Mouse (Mus musculus): Measurements from ENCODE around the gene Prpf4.

The Prpf4 gene

DNA sequence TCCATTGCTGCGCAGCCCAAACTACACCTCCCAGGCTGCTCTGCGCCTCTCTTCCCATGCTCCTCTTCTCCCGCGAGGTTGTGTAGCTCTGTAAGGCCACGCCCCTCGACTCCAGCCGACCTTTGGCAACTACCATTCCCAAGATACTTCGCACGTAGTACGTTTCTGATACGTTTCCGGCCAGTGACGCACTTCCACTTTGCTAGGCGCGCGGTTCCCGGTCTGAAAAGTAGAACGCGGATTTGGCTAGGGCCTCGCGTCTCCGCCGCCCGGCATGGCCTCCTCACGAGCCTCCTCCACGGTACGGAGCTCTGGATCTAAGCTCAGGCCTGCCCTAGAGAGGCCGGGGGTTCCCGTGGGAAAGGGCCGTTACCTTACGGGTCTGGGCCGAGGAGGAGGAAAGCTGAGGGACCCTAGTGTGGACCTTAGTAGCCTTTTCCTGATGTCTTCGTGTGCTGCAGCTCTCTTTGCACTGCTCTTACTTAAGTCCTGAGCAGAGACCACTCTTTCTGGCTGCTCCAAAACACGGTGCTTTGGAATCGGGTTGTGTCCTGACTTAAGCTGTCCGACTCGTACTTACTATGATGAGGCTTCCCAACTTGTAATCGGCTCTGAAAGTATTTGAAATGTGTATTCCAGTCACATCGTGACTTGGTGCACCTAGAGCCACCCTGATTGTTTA lies at the start of gene Prpf4, which contains the start of gene Cdc26:
Gene Prpf4 (plus strand): TSS at position 197 of the 682 bp plus-strand sequence.
Gene Cdc26 (minus strand): TSS at position 42 of the 682 bp plus-strand sequence.
- DNase-seq (ENCODE audit: low read depth, low spot score), result peak; percentile 99

DNA sequence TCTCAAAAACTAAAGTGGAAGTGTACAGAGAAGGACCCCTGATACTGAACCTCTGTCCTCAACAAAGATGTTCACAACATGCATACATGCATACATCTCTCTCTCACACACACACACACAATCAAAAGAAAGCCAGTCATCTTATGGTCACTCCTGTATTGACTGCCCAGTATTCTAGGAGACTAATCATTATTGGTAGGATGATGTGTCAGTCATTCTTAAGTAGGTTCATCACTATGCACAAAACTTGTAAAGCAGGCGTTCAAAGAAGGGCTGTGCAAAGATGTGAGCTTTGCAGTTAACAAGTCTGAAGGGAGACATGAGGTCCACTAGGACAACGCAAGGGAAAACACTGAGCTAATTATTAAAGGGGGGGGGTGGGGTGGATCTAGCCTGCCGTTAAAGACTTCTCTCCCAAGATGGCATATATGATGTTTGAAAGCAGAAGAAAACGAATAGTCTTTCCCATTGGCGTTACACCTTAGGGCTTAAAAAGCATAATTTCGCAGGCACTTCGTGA lies 49.3 kb upstream of the Prpf4 start:
- DNase-seq (ENCODE audit: low read depth, low spot score), result peak; percentile 6

DNA sequence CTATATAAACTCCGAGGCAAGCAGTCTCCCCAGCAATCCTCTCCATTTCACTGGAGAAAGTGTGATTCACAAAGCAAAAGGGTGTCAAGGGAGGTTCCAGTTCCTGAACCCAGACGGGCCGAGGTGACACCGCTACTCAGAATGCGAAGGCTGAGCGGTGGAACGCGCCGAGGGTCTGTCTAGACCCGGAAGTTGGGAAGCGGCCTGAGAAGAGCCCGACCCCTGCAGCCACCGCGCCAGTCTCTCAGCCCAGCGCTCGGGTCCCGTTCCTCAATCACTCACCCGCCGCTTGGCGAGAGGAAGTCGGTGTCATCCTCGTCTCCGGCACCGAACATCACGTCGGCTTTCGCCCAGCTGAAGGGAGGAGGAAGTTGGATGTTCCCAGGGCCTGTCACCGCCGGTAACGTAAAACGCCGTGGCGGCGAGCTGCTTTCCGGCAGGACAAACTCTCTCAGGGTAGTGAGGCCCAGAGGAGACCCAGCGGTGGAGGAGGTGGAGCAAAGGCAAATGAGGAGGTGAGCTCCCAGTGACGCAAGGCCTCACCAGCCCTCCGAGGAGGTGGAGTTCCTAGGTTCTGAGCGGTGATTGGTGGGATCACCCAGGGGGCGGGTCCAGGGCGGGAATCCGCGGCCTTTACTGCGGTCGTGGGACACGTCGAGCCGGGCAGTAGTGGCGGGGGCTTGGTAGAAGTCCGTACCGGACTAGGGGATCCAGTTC lies 48.4 kb upstream of the Prpf4 start, which contains the start of the genes Fkbp15 and Slc31a1:
Gene Fkbp15 (minus strand): TSS at position 461 of the 717 bp plus-strand sequence.
Gene Slc31a1 (plus strand): TSS at position 640 of the 717 bp plus-strand sequence.
- DNase-seq (ENCODE audit: low read depth, low spot score), result peak; percentile 98

DNA sequence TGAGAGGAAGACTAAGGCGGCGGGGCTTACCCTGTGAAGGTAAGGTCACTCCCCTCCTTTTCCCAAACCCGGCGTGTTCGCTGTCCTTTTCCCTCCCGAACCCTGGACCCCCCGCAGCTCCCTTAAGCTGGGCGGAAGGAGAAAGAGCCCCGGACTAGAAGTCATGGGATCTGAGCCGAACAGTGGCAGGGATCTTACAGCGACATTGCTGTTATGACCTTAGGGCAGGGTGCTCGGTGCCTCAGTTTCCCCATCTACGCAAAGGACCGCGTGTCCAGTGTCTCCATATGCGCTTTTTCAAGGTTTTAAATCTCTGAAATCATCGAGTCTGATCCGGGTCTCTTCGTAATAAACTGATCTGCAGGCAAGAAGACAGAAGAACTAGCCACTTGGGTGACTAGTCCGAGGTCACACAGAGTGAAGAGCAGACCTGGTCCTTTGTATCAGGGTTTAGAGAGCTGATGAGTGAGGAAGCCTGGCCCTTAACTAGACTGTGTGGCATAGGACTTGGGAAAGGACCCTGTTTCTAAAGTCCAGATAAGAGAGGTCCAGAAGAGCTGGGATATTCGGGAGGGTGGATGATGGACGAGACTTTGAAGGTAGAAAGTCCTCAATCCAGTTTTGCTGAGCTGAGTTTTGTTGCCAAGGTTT lies 47.7 kb upstream of the Prpf4 start:
- DNase-seq (ENCODE audit: low read depth, low spot score), result no peak

DNA sequence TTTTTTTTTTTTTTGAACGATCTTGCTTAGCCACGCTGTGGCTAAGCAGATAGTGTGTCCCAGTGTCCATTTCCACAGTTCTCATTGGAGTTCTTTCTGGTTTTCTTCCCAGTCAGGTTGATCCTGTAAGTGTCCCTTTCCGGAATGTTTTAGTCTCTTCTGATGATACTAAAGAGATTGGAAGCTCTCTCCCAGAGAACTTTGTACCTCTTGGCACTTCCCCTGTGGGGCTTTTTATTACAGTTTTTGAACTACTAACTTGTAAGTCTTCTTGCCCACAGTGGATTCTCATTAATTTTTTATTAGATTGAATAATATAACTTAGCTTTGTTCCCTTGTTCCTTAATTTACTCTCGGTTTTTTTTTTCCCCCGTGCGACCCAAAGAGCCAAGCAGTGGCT lies 47.0 kb upstream of the Prpf4 start:
- no peak for DNase-seq (ENCODE audit: low read depth, low spot score)

DNA sequence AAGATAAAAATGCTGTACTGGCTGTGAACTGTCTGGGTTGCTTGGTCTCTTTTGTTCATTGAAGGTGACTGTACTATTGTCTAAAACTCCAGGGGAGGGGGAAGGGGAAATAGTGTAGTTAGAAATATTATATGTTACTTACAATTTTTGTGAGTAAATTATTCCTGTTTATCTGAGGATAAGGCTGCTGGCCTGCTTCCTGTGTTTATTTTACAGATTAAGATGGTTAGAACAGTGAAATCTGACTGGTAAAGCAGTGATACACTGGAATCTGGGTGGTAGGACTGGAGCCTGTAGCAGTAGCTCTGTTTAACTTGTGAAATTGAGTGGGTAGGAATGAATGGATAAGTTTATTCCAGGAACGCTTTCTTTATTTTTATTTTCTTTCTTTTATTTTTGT lies 46.6 kb upstream of the Prpf4 start:
- no peak for DNase-seq (ENCODE audit: low read depth, low spot score)

DNA sequence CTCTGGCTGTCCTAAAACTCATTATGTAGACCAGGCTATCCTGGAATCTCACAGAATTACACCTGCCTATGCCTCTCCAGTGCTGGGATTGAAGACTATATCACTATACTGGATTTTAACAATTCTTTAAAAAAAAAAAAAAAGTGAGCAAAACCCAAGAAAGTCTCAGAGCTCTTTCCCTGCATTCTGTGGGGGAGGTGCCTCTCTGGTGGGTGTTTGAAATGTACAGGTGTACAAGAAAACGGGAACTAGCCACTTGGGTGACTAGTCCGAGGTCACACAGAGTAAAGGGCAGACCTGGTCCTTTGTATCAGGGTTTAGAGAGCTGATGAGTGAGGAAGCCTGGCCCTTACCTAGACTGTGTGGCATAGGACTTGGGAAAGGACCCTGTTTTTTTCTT lies 46.2 kb upstream of the Prpf4 start:
- no peak for DNase-seq (ENCODE audit: low read depth, low spot score)

DNA sequence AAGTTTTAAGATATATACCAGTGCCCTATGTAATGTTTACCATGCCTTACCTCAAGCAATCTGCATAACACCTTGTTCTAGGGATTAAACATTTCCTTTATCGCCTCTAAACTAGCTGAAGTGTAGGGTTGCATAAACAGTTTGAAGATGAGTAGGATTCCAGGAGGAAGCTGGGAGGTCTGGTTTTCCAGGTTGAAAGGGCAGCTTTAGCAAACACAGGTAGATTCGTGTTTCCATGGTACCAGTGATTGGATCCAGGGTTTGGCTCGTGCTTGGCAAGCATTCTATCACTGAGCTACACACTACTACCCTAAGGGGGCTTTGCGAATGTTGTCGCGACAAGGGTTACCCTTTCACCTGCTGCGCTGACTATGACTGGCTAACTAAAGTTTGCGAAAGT lies 44.3 kb upstream of the Prpf4 start:
- no peak for DNase-seq (ENCODE audit: low read depth, low spot score)

DNA sequence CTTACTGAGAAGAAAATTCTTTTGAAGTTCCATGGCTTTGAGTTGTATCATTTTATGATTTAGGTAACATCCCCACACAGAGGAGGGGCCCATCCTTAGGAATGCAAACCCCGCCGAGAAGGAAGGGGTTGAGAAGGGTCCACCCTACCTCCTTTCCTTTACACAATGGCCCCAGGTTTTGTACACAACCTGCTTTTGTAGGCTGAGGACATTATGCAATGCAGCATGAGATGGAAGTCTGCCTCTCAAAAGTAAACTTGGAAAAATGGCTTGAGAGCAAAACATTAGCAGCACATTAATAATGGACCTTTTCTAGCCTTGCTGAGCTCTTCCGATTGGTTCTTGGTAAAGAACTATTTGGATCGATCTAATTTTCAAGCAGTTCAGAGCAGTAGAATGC lies 42.3 kb upstream of the Prpf4 start:
- DNase-seq (ENCODE audit: low read depth, low spot score), result no peak

DNA sequence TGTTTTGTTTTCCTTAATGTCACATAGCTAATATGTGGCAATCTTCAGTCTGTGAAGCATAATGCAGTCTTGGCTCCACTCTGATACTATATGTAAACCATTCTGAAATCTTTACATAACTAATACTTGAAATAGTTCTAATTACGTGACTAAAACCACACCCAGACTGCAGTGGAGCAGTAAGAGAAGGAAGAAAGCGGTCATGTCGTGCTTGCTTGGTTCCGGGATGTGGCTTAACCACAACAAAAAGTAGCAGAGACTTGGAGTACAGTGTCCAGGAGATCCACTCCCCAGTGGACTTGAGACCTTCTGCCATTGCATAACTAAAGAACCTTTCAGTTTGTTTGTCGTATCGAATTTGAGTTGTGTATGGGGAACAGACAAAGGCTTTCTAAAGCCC lies 41.0 kb upstream of the Prpf4 start:
- peak; percentile 25 for DNase-seq (ENCODE audit: low read depth, low spot score)

DNA sequence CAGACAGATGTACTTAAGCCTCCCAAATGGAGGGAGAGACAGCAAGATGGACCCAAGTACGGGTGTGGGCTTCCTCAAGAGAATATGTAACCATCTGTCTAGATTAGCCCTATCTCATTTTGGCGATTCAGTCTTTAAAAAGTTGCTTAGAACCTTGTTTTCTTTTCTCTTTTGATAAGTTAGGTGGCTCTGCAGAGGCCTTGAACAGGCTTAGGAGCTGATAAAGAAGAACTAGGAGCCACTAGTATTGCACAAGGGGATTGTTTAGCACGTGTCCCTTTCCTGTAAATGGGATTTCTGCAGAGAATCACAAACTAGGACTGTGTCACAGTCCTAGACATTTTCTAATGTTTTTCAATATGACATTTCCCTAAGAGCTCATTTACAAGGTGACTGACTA lies 39.5 kb upstream of the Prpf4 start:
- DNase-seq (ENCODE audit: low read depth, low spot score), result no peak

DNA sequence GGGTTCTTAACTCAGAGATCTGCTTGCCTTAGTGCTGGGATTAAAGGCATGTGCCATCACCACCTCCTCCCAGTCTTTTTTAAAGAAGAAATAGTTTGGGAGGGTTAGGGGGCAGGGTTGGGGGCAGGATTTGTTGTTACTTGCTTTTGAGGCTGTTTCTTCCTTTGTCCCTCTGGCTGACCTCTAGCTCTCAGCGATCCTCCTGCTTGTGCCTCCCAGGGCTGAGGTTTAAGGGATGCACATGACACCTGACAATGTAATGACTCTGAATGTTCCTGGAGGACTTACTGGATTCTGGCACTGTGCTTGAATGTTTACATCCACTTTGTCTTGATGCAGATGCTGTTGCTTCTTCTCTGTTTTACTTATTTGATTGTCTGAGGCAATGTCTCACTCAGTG lies 36.2 kb upstream of the Prpf4 start:
- DNase-seq (ENCODE audit: low read depth, low spot score), result no peak

DNA sequence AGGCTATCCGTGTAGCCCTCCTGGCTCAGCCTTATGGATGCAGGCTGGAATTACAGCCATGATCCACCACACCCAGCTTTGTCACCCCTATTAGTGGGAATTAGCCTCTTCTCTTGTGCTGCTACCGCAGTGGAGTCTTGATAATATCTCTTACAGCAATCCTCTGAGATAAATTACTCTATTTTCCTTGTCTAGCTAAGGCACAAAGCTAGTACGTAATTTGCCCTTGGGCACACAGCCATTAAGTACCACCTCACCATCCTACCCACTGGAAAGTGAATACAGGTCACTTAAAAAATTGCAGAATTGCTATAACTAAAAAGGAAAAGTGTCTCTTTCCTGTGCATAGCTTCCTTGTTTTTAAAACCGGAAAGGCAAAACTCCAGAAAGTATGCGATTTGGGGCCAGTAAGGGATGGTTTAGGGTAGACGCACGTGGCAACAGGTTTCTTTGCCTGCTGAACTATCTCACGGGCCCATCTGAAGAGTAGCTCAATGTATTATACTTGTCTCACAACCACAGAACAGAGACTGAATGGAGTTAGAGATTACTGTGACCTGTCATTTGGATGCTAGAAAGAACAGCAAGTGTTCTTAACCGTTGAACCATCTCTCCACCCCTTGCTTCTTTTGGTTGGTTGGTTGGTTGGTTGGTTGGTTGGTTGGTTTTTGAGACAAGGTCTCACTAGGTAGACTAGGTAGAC lies 35.6 kb upstream of the Prpf4 start:
- no peak for DNase-seq (ENCODE audit: low read depth, low spot score)

DNA sequence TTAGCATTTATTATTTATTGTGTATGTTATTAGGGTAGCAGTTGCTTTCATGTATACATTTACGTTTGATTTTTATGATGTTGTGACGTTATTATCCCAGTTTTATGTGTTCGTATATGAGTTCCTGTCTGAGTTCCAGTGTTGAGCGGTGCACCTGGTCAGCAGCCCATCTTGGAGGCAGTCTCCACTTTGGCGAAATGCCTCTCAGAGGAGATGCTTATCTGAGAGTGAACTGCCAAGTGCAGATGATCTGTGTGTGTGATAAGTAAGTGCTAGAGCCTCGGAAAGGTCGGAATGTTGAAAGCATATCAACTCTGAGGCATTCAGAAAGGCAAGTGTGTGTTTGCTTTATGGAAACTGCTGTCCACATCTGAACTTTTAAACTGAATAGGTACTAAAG lies 34.9 kb upstream of the Prpf4 start:
- no peak for DNase-seq (ENCODE audit: low read depth, low spot score)

DNA sequence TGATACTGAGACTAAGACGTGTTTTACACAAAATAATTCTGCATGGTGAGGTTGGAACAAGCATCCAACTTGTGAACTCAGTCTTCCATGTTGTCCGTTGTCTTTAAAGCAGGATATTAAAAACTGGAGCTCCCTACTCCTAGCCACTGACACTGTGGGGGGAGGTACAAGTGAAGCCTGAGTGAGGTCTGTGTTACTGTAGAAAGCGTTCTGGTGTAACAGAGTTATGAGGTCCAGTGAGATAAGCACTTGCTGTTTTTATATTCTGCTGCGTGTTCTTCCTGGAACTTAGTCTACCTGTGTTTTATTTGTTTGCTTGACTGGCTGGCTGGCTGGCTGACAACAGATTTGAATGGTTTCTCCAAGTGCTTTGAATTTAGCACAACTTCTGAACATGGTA lies 34.3 kb upstream of the Prpf4 start:
- no peak for DNase-seq (ENCODE audit: low read depth, low spot score)

DNA sequence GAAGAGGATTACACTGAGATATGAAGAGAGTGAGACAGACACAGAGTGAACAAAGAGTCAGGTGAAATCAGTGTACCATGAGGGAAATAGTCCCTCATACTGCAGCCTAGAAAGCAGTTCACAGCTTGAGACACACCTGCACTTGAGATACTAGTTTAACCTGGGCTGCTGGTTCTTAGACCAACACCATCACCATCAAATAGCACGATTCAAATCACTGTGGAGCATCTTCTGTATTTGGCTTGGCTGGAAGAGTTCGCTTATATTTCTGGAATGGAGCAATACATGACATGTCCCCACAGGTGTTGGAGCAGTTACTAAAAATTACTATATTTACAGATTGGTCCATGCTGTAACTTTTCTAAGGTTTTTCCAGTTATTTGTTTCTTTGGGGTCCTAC lies 32.5 kb upstream of the Prpf4 start:
- DNase-seq (ENCODE audit: low read depth, low spot score), result no peak

DNA sequence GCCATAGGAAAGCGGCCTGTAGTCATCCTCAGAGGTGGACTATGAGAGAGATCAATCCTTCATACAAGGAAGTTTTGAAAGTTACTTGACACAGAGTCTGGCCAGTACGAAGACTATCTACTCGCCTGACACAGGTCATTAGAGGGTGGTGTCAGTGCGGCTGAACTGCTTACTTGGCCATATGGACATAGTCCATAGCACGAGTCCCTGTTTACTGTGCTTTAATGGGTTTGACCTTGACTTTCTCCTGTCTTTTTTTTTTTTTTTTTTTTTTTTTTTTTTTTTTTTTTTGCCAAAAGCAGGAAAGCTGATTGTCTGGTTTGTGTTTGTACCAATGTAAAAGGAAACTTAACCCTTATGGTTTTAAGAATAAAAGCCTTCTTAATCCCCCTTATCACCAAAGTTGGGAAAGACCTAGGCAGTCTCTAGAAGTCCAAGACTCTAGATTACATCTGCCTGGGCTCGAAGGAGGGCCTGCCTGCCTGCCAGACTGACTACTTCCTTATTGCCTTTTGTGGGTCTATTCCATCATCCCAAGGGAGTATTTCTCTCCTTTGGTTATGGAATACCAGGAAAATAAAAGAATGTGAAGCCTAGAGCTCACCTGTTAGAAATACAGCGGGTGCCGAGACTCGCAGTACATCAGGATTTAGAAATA lies 28.7 kb upstream of the Prpf4 start:
- no peak for DNase-seq (ENCODE audit: low read depth, low spot score)

DNA sequence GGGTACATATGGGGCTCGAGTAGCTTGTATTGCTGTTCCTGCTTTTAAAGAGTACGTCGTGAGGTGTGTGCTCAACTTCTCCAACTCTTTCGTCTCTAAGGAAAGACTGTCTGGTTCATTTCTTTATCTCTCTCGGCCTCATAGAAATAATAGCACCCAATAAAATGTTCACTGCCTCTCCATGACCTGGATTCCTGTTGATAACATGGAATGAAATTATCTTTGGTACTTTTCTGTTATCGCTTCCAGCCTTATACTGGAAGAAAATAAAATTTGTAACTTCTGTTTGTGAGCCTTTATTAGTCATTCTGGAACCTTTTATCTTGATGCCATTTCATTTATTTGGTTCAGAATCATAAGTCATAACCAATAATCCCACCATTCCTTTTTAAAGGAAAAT lies 25.4 kb upstream of the Prpf4 start:
- DNase-seq (ENCODE audit: low read depth, low spot score), result no peak

DNA sequence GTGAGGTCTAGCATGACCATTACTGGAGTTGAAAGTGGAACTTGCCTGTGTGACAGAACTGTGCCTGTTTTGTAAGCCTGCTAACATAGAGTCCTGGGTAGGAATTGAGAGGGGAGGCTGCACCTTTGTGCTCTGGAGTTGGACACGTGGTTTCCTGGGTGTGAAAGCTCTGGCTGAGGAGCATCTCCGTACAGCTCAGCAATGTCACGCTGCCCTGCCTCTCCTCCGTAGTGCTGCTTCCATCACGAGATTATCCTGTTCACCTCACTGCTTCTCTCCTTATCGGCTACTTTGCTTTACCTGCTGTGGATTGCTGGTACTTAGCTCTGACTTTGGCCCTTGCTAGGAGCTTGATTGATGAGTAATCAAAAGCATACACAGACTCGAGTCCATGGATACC lies 24.8 kb upstream of the Prpf4 start:
- no peak for DNase-seq (ENCODE audit: low read depth, low spot score)

DNA sequence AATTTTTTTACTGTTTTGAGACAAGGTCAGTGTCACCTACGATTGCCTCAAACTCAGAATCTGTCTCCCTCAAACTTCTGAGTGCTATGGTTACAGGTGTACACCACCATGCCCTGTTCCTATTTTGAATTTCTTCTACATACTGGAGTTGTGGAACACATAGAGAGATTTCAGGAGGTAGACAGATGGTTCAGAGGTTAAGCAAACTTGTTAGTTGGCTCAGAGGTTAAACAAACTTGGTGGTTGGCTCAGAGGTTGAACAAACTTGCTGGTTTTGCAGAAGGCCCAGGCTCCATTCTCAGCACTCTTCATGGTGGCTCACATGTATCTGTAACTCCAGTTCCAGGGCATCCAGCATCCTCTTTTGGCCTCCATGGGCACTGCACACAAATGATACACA lies 24.4 kb upstream of the Prpf4 start:
- DNase-seq (ENCODE audit: low read depth, low spot score), result no peak

DNA sequence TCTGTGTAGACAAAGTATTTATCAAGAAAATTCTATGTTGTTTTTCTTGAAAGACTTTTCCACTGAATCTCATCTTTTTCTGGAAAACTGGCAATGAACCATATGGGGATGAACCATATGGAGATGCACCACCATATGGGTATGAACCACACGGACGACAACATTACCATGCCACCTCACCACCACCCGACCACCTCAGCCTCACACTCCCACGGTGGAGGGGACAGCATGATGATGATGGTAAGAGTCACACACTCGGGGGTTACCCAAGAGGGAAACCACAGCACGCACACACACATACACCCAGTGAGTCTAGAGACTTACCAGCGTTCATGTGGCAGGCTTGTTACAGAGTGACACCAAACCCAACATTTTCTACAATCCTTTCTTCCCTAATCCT lies 23.2 kb upstream of the Prpf4 start:
- no peak for DNase-seq (ENCODE audit: low read depth, low spot score)

All from CD4-positive helper T cell, adult 2 months (primary cell).